9 mouse cellular contexts compared by ENCODE assay signal in genomic region chr13:38633287-38634000, GRCm38 (mm10). TPM values are rescaled to one million over a fixed set of nuclear protein-coding genes. Genes with fewer than 3 reads are reported as not detected.
DNase-seq lines count a peak whose midpoint lies in the region; ATAC-seq and TF ChIP-seq lines count a peak whose summit lies in the region.
"Had no signal": no experiment of that assay in that cellular context is flagged by ENCODE, and none has a peak within 500 bp of the region (broad histone marks: within the 10 kb centered on the region; RNA-seq: fewer than 3 reads in every experiment).

No protein-coding gene starts in this region.

- peak overlapping the region; percentile 57; the same call in 1 of the 2 replicates for H3K4me2 ChIP-seq in hindbrain, embryonic 13.5 days
- H3K4me2 ChIP-seq in hindbrain, embryonic 12.5 days (replicated peaks): no peak overlapping the region
- H3K4me2 ChIP-seq in liver, embryonic 15.5 days: peak overlapping the region; percentile 80

- no peak; a peak in 1 of 4 replicates for TF ChIP-seq POLR2A in MEL (IDR thresholded peaks at IDR 0.05; ENCODE audit: control insufficient read depth in 1 of 2, insufficient read depth in 1 of 2, low read depth in 1 of 2, low read length in 2 of 2, poor library complexity in 1 of 2)
- TF ChIP-seq POLR2A in embryonic fibroblast, embryonic 13.5 days (IDR thresholded peaks at IDR 0.05; ENCODE audit: low read depth, low read length): no peak

- DNase-seq in MEL (ENCODE audit: low read depth, low spot score): peak; percentile 67
- DNase-seq in cerebellum, postnatal 10 days: no peak
- no peak for DNase-seq in spleen, postnatal 36 days (ENCODE audit: low spot score in 2 of 2)
- no peak for DNase-seq in kidney, postnatal 36 days
- DNase-seq: lung, adult 18-20 months had no signal

- H3K9ac ChIP-seq in hindbrain, embryonic 13.5 days: no peak overlapping the region
- no peak overlapping the region for H3K9ac ChIP-seq in hindbrain, embryonic 12.5 days
- H3K9ac ChIP-seq in MEL (ENCODE audit: control insufficient read depth, low read depth, low read length, poor library complexity, severe bottlenecking): peak overlapping the region; percentile 81
- peak overlapping the region; percentile 67 for H3K9ac ChIP-seq in liver, embryonic 15.5 days

- no peak for TF ChIP-seq CTCF in MEL (IDR thresholded peaks at IDR 0.05 in 2 of 3, conservative IDR thresholded peaks at IDR 0.05 in 1 of 3; ENCODE audit: control insufficient read depth in 1 of 3, insufficient read depth in 1 of 3, low read depth in 2 of 3, low read length in 3 of 3, poor library complexity in 1 of 3, severe bottlenecking in 1 of 3)
- TF ChIP-seq CTCF in embryonic fibroblast, embryonic 13.5 days (IDR thresholded peaks at IDR 0.05; ENCODE audit: borderline replicate concordance, insufficient read depth, low read length): no peak

- 93% methylated on average over 6 of the region's 6 CpGs for WGBS in hindbrain, embryonic 13.5 days
- WGBS in hindbrain, embryonic 12.5 days: 95% methylated on average over 6 of the region's 6 CpGs
- 62% methylated on average over 6 of the region's 6 CpGs for WGBS in liver, embryonic 15.5 days (ENCODE audit: insufficient replicate concordance)

- no peak for ATAC-seq in hindbrain, embryonic 13.5 days (ENCODE audit: low FRiP score)
- ATAC-seq in hindbrain, embryonic 12.5 days (ENCODE audit: low FRiP score): no peak
- no peak for ATAC-seq in liver, embryonic 15.5 days (ENCODE audit: insufficient read depth)

- H3K4me1 ChIP-seq in hindbrain, embryonic 13.5 days (replicated peaks): peaks cover 7% of the 10 kb centered on the region
- H3K4me1 ChIP-seq in hindbrain, embryonic 12.5 days: peaks cover 9% of the 10 kb centered on the region
- H3K4me1 ChIP-seq in MEL (ENCODE audit: control insufficient read depth in 1 of 2, insufficient read depth in 2 of 2, low read length in 2 of 2): peaks cover 10 to 17% of the 10 kb centered on the region in 2 experiments
- peaks cover 2% of the 10 kb centered on the region; the same call in 1 of the 2 replicates for H3K4me1 ChIP-seq in embryonic fibroblast, embryonic 13.5 days (ENCODE audit: control insufficient read depth, insufficient read depth, low read length)
- H3K4me1 ChIP-seq in liver, embryonic 15.5 days (replicated peaks): peaks cover 43% of the 10 kb centered on the region

- no peaks in the 10 kb centered on the region for H3K9me3 ChIP-seq in hindbrain, embryonic 13.5 days
- no peaks in the 10 kb centered on the region for H3K9me3 ChIP-seq in hindbrain, embryonic 12.5 days (replicated peaks)
- H3K9me3 ChIP-seq in MEL (replicated peaks; ENCODE audit: insufficient read depth, low read length): no peaks in the 10 kb centered on the region
- no peaks in the 10 kb centered on the region for H3K9me3 ChIP-seq in liver, embryonic 15.5 days (replicated peaks)

- peaks cover 14% of the 10 kb centered on the region; the same call in 1 of the 2 replicates for H3K36me3 ChIP-seq in hindbrain, embryonic 13.5 days
- peaks cover 3% of the 10 kb centered on the region; the same call in 1 of the 2 replicates for H3K36me3 ChIP-seq in hindbrain, embryonic 12.5 days
- H3K36me3 ChIP-seq in MEL (ENCODE audit: control insufficient read depth in 1 of 2, insufficient read depth in 2 of 2, low read length in 2 of 2): peaks cover 0 to 20% of the 10 kb centered on the region in 2 experiments; a peak in 3 of 4 replicates
- H3K36me3 ChIP-seq in liver, embryonic 15.5 days (replicated peaks): peaks cover 13% of the 10 kb centered on the region

- no peaks in the 10 kb centered on the region for H3K27me3 ChIP-seq in hindbrain, embryonic 13.5 days
- no peaks in the 10 kb centered on the region for H3K27me3 ChIP-seq in hindbrain, embryonic 12.5 days
- no peaks in the 10 kb centered on the region for H3K27me3 ChIP-seq in MEL (ENCODE audit: control insufficient read depth in 1 of 2, insufficient read depth in 2 of 2, low read length in 2 of 2)
- no peaks in the 10 kb centered on the region for H3K27me3 ChIP-seq in liver, embryonic 15.5 days

- peak; percentile 43 to 60; a peak in 3 of 4 replicates for TF ChIP-seq EP300 in MEL (IDR thresholded peaks at IDR 0.05; ENCODE audit: low read depth in 1 of 2, low read length in 2 of 2)

- no peak for TF ChIP-seq RAD21 in MEL (IDR thresholded peaks at IDR 0.05; ENCODE audit: low read depth, low read length)

- H3K79me2 ChIP-seq in MEL (ENCODE audit: control insufficient read depth, insufficient read depth, low read length, poor library complexity): no peaks in the 10 kb centered on the region; the same call in 1 of the 2 replicates

- no peak overlapping the region for H3K27ac ChIP-seq in hindbrain, embryonic 13.5 days
- H3K27ac ChIP-seq in hindbrain, embryonic 12.5 days: no peak overlapping the region
- H3K27ac ChIP-seq in MEL (ENCODE audit: control insufficient read depth, low read depth, low read length): peak overlapping the region; percentile 97
- no peak overlapping the region for H3K27ac ChIP-seq in embryonic fibroblast, embryonic 13.5 days (ENCODE audit: insufficient read depth, low read length)
- H3K27ac ChIP-seq in liver, embryonic 15.5 days (replicated peaks): peak overlapping the region; percentile 93

- peak overlapping the region; percentile 81; the same call in 1 of the 2 replicates for H3K4me3 ChIP-seq in hindbrain, embryonic 13.5 days
- H3K4me3 ChIP-seq in hindbrain, embryonic 12.5 days: no peak overlapping the region
- H3K4me3 ChIP-seq in MEL (ENCODE audit: control insufficient read depth in 1 of 2, insufficient read depth in 1 of 2, low read depth in 2 of 2, low read length in 2 of 2): peak overlapping the region; percentile 61 to 77
- H3K4me3 ChIP-seq in embryonic fibroblast, embryonic 13.5 days (ENCODE audit: insufficient read depth, low read length): peak overlapping the region; percentile 77; the same call in 1 of the 2 replicates
- H3K4me3 ChIP-seq in liver, embryonic 15.5 days (replicated peaks): peak overlapping the region; percentile 78

TF ChIP-seq in MEL, 35 proteins besides CTCF, POLR2A, EP300 and RAD21:
- TF ChIP-seq MXI1 (IDR thresholded peaks at IDR 0.05; ENCODE audit: low read depth, low read length) (peak; percentile 73), USF1 (IDR thresholded peaks at IDR 0.05; ENCODE audit: low read depth, low read length) (no peak), ELF1 (IDR thresholded peaks at IDR 0.05; ENCODE audit: low read depth, low read length) (no peak; the same call in 1 of the 2 replicates), CHD1 (IDR thresholded peaks at IDR 0.05; ENCODE audit: low read depth, low read length) (peak; percentile 95), ZMIZ1 (IDR thresholded peaks at IDR 0.05; ENCODE audit: low read depth, low read length) (no peak), ETS1 (IDR thresholded peaks at IDR 0.05; ENCODE audit: low read depth, low read length) (peak; percentile 78), RCOR1 (IDR thresholded peaks at IDR 0.05; ENCODE audit: low read depth, low read length) (0 out of 2 replicates have a peak, but pooled peaks have one; percentile 17), SIN3A (IDR thresholded peaks at IDR 0.05; ENCODE audit: low read length) (no peak; the same call in 1 of the 2 replicates), TCF12 (IDR thresholded peaks at IDR 0.05; ENCODE audit: low read depth, low read length) (peak; percentile 78), SMC3 (IDR thresholded peaks at IDR 0.05; ENCODE audit: low read depth, low read length) (no peak), MAX (IDR thresholded peaks at IDR 0.05; ENCODE audit: low read length) (0 out of 2 replicates have a peak, but pooled peaks have one; percentile 19), TBP (IDR thresholded peaks at IDR 0.05; ENCODE audit: low read depth, low read length) (peak; percentile 53; the same call in 1 of the 2 replicates), MYC (IDR thresholded peaks at IDR 0.05; ENCODE audit: low read depth, low read length) (peak; percentile 44; the same call in 1 of the 2 replicates), CHD2 (IDR thresholded peaks at IDR 0.05; ENCODE audit: low read length) (no peak), MAZ (IDR thresholded peaks at IDR 0.05; ENCODE audit: low read depth, low read length) (peak; percentile 44; the same call in 1 of the 2 replicates), POLR2AphosphoS2 (IDR thresholded peaks at IDR 0.05; ENCODE audit: low read length) (no peak; the same call in 1 of the 2 replicates), NELFE (IDR thresholded peaks at IDR 0.05; ENCODE audit: low read depth, low read length) (peak; percentile 10; the same call in 1 of the 2 replicates)
TF ChIP-seq in MEL: peak in this region for 10.

RNA-seq across cellular contexts. Expression of gene Bloc1s5, which starts 1.5 kb away (rescaled TPM):
- 25.0 and 26.0 TPM in 2 replicates for polyA plus RNA-seq in hindbrain, embryonic 13.5 days (2015; fragmentation: Nextera tagmentation; extraction: Ambion mirVana)
- 24.7 TPM in 2 replicates for polyA plus RNA-seq in hindbrain, embryonic 12.5 days (2016; fragmentation: Nextera tagmentation; extraction: Ambion mirVana)
- total RNA-seq in MEL (2012; rRNA removed): 9.9 and 12.3 TPM in 2 replicates
- polyA plus RNA-seq in MEL (2012; ENCODE audit: insufficient read depth in 1 of 2, insufficient read length in 2 of 2, low read depth in 1 of 2, low replicate concordance in 2 of 2, missing spikeins in 1 of 2): 10 to 100 TPM in 1 of 2 experiments, not detected in 1; 16.2 TPM
- polyA plus RNA-seq in embryonic fibroblast, embryonic 13.5 days (2011; ENCODE audit: insufficient read length, low read depth, missing spikeins): 6.7 and 9.5 TPM in 2 replicates
- polyA plus RNA-seq in liver, embryonic 15.5 days (2015; fragmentation: Nextera tagmentation; extraction: Ambion mirVana): 10.3 and 10.5 TPM in 2 replicates

RNA-seq across cellular contexts. Expression of gene Eef1e1, which starts 25.4 kb away (rescaled TPM):
- 91.3 and 91.6 TPM in 2 replicates for polyA plus RNA-seq in hindbrain, embryonic 13.5 days (2015; fragmentation: Nextera tagmentation; extraction: Ambion mirVana)
- 58.4 and 59.8 TPM in 2 replicates for polyA plus RNA-seq in hindbrain, embryonic 12.5 days (2016; fragmentation: Nextera tagmentation; extraction: Ambion mirVana)
- 187 and 218 TPM in 2 replicates for total RNA-seq in MEL (2012; rRNA removed)
- polyA plus RNA-seq in MEL (2012; ENCODE audit: insufficient read depth in 1 of 2, insufficient read length in 2 of 2, low read depth in 1 of 2, low replicate concordance in 2 of 2, missing spikeins in 1 of 2): 100 to 1,000 TPM in 1 of 2 experiments, not detected in 1; 194 TPM
- 36.3 and 44.8 TPM in 2 replicates for polyA plus RNA-seq in embryonic fibroblast, embryonic 13.5 days (2011; ENCODE audit: insufficient read length, low read depth, missing spikeins)
- 37.2 and 41.9 TPM in 2 replicates for polyA plus RNA-seq in liver, embryonic 15.5 days (2015; fragmentation: Nextera tagmentation; extraction: Ambion mirVana)

Comparison
In these comparisons a context has a peak if more than half of its experiments do, and no peak if none do; other contexts are left out.
1. H3K27ac ChIP-seq: peak in MEL (single experiment) and liver, embryonic 15.5 days (single experiment); none in hindbrain, embryonic 13.5 days (single experiment), hindbrain, embryonic 12.5 days (single experiment) and embryonic fibroblast, embryonic 13.5 days (single experiment).
2. H3K9ac ChIP-seq: peak in MEL (single experiment) and liver, embryonic 15.5 days (single experiment); none in hindbrain, embryonic 13.5 days (single experiment) and hindbrain, embryonic 12.5 days (single experiment).